8 mouse cellular contexts compared by ENCODE assay signal in the genomic region with DNA sequence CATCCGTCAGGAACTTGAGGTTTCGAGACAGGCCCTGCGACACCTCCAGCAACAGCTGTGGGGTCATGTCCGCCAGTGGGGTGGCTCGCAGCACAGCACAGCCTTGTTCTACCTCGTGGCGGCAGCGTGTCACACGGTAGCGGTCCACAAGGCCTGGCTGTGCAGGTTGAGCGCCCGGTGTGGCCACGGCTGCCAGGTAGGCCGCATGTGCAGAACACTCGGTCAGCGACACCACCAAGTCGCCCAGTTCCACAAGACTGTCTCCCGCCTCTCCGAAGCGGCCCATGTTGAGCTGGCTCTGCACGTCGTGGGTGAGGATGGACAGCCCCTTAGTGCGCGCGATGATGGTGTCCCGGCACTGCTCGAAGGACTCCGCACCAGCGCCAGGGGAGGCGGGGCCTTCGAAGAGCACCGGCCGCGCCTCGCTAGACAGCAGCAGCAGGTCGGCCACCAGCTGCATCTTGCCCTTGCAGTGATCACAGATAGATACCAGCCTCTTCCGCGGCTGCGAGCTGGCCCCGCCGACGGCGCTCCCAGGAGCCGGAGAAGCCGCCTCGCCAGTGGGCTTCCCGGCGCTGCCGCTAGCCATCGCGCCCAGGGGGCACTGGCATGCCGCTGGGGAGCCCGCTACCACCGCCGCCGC. TPM values are rescaled to one million over a fixed set of nuclear protein-coding genes. Genes with fewer than 3 reads are reported as not detected.
DNase-seq lines count a peak whose midpoint lies in the region; ATAC-seq lines count a peak whose summit lies in the region.

No protein-coding gene starts in this region.

- peak overlapping the region; percentile 57 for H3K4me3 ChIP-seq in forebrain, embryonic 14.5 days (ENCODE audit: low read depth, low read length)

- 27% methylated on average over 56 of the region's 56 CpGs for WGBS in forebrain, embryonic 14.5 days

- peak overlapping the region; percentile 87 for H3K9ac ChIP-seq in forebrain, embryonic 14.5 days (ENCODE audit: low read length)

- 0 out of 2 replicates have a peak, but pooled peaks cover 4% of the 10 kb centered on the region for H3K36me3 ChIP-seq in forebrain, embryonic 14.5 days (ENCODE audit: control insufficient read depth, insufficient read depth, low read length)

- ATAC-seq in CD4-positive, CD25-positive, alpha-beta regulatory T cell, adult 4 months, result no peak
- ATAC-seq in forebrain, embryonic 14.5 days, result peak; percentile 21

- peak overlapping the region; percentile 89 for H3K27ac ChIP-seq in forebrain, embryonic 14.5 days (ENCODE audit: low read depth, low read length)

- H3K9me3 ChIP-seq in forebrain, embryonic 14.5 days (replicated peaks; ENCODE audit: control insufficient read depth, low read length), result no peaks in the 10 kb centered on the region

- H3K27me3 ChIP-seq in forebrain, embryonic 14.5 days (replicated peaks; ENCODE audit: control insufficient read depth, insufficient read depth, low read length), result no peaks in the 10 kb centered on the region

- peak; percentile 48 for DNase-seq in CD4-positive, CD25-positive, alpha-beta regulatory T cell, adult 2 months (ENCODE audit: low read depth, low spot score)
- DNase-seq in cerebellum, adult 11-12 months, result peak; percentile 66
- DNase-seq in forebrain, embryonic 14.5 days (ENCODE audit: low spot score), result peak; percentile 52
- peak; percentile 64 for DNase-seq in heart, postnatal 4 days
- peak; percentile 16 to 21 for DNase-seq in layer of hippocampus, postnatal 25 days (ENCODE audit: extremely low spot score in 1 of 2, low spot score in 1 of 2)
- DNase-seq in lung, postnatal 36 days, result peak; percentile 68
- peak; percentile 49 for DNase-seq in right cerebral cortex, postnatal 14 days

- H3K4me2 ChIP-seq in forebrain, embryonic 14.5 days (ENCODE audit: low read length), result peak overlapping the region; percentile 87

- peaks cover 29% of the 10 kb centered on the region for H3K4me1 ChIP-seq in forebrain, embryonic 14.5 days (ENCODE audit: control insufficient read depth, insufficient read depth, low read length)

RNA-seq across cellular contexts. Expression of a gene that starts 1.4 kb away (rescaled TPM):
- polyA plus RNA-seq in CD4-positive, CD25-positive, alpha-beta regulatory T cell, adult 4 months (2017; shearing (Covaris generic)), result 1 to 10 TPM in 1 of 2 experiments, under 1 TPM in 1; 0.25 to 1.1 TPM
- 7.3 and 7.6 TPM in 2 replicates for polyA plus RNA-seq in forebrain, embryonic 14.5 days (2014; fragmentation: Nextera tagmentation; extraction: Ambion mirVana)
- total RNA-seq in heart, postnatal 4 days (2021), result 10 to 100 TPM; 31.7 to 33.4 TPM
- total RNA-seq in layer of hippocampus, postnatal 25 days (2021), result 10 to 100 TPM; 20.0 to 21.4 TPM

RNA-seq across cellular contexts. Expression of a gene that starts 1.5 kb away (rescaled TPM):
- polyA plus RNA-seq in CD4-positive, CD25-positive, alpha-beta regulatory T cell, adult 4 months (2017; shearing (Covaris generic)), result 10 to 100 TPM; 49.7 to 52.7 TPM
- polyA plus RNA-seq in forebrain, embryonic 14.5 days (2014; fragmentation: Nextera tagmentation; extraction: Ambion mirVana), result 56.2 and 62.8 TPM in 2 replicates
- 10 to 100 TPM; 57.8 to 61.1 TPM for total RNA-seq in heart, postnatal 4 days (2021)
- total RNA-seq in layer of hippocampus, postnatal 25 days (2021), result 10 to 100 TPM; 56.5 to 63.2 TPM
